Mouse (Mus musculus): ENCODE measurements around the gene Svip. TPM values are rescaled to one million over a fixed set of nuclear protein-coding genes. Genes with fewer than 3 reads are reported as not detected.

The Svip gene
- polyA plus RNA-seq, 1 experiment from 2014 or later, result 22.4 TPM

DNA sequence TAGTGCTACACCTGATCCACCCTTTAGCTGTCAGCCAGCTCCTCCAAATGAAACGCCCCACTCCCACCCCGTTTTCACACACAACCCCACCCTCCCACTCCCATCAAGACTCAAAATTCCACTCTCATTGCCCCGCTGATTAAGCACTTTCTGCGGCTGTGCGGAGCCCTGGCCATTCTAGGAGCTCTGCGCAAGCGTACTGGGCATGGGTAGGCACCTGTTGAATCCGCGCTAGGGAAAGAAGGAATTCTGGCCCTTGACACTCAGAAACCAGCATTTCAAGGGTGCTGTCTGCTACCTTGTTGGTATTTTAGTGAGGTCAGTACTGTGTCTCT, 445 bp upstream of the Svip start:
- Histone ChIP-seq H3K27ac (replicated peaks; ENCODE audit: low read depth, low read length) (peak overlapping the region; percentile 80; the same call in 1 of the 2 replicates), H3K4me1 (ENCODE audit: control insufficient read depth, insufficient read depth, low read length) (peaks cover 6% of the 10 kb centered on the region; the same call in 1 of the 2 replicates), H3K9ac (replicated peaks; ENCODE audit: low read length) (peak overlapping the region; percentile 69; the same call in 1 of the 2 replicates), H3K36me3 (ENCODE audit: control insufficient read depth, insufficient read depth, low read length) (peaks cover 3% of the 10 kb centered on the region; the same call in 1 of the 2 replicates), H3K9me3 (ENCODE audit: control insufficient read depth, low read length) (no peaks in the 10 kb centered on the region), H3K4me2 (ENCODE audit: low read length) (peak overlapping the region; percentile 46), H3K4me3 (replicated peaks; ENCODE audit: low read depth, low read length) (peak overlapping the region; percentile 71), H3K27me3 (ENCODE audit: control insufficient read depth, insufficient read depth, low read length) (no peaks in the 10 kb centered on the region)
- DNase-seq (no peak), ATAC-seq (ENCODE audit: low FRiP score, low TSS enrichment) (peak; percentile 83)
- under 1% methylated on average over 9 of the region's 9 CpGs for WGBS

DNA sequence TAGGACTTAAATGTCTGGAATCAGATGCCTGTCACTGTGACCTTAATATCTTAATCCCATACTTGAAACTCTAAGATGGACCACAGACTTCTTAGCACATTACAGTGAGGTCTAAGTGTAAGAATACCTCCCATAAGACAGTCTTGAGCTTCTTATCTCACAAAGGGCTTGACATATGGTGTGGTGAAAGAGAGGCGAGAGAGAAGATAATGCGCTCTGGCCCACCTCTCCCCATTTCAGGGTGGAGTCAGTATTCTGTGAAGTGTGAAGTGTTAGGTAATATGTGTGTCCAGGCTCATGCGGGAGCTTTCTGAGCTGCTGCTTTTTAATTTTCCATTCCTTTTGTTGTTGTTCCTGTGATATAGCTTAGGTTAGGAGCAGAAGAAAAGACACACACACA, 14.8 kb downstream of the Svip start:
- Histone ChIP-seq H3K4me3 (replicated peaks; ENCODE audit: low read depth, low read length) (no peak overlapping the region), H3K27ac (replicated peaks; ENCODE audit: low read depth, low read length) (no peak overlapping the region), H3K36me3 (ENCODE audit: control insufficient read depth, insufficient read depth, low read length) (no peaks in the 10 kb centered on the region), H3K4me2 (ENCODE audit: low read length) (no peak overlapping the region), H3K9me3 (ENCODE audit: control insufficient read depth, low read length) (no peaks in the 10 kb centered on the region), H3K4me1 (ENCODE audit: control insufficient read depth, insufficient read depth, low read length) (no peaks in the 10 kb centered on the region), H3K27me3 (ENCODE audit: control insufficient read depth, insufficient read depth, low read length) (no peaks in the 10 kb centered on the region), H3K9ac (replicated peaks; ENCODE audit: low read length) (no peak overlapping the region)
- no peak for DNase-seq
- ATAC-seq (ENCODE audit: low FRiP score, low TSS enrichment), result no peak
- WGBS, result 80% methylated on average over 3 of the region's 3 CpGs

DNA sequence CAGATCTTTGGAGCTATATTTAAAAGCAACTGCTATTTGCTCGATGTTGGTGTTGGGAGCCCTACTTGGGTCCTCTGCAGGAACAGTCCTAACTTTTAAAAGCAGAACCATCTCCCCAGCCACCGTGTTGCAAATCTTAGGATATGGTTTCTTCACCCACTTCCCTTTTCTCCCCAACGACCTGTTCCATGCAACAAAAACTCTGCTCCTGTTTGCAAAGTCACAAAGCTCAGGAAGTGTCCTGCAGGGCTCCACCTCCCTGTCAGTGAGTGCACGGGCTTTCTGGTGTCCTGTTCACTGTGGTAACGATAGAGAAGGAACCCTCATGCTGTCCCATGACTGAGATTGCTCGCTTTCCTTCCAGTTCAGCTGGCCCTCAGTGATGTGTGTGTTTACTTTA, 18.9 kb downstream of the Svip start:
- Histone ChIP-seq H3K36me3 (ENCODE audit: control insufficient read depth, insufficient read depth, low read length) (no peaks in the 10 kb centered on the region), H3K4me2 (ENCODE audit: low read length) (no peak overlapping the region), H3K4me3 (replicated peaks; ENCODE audit: low read depth, low read length) (no peak overlapping the region), H3K4me1 (ENCODE audit: control insufficient read depth, insufficient read depth, low read length) (no peaks in the 10 kb centered on the region), H3K27ac (replicated peaks; ENCODE audit: low read depth, low read length) (no peak overlapping the region), H3K27me3 (ENCODE audit: control insufficient read depth, insufficient read depth, low read length) (no peaks in the 10 kb centered on the region), H3K9ac (replicated peaks; ENCODE audit: low read length) (no peak overlapping the region), H3K9me3 (ENCODE audit: control insufficient read depth, low read length) (no peaks in the 10 kb centered on the region)
- DNase-seq, result no peak
- no peak for ATAC-seq (ENCODE audit: low FRiP score, low TSS enrichment)
- WGBS, result 72% methylated on average over 6 of the region's 6 CpGs

DNA sequence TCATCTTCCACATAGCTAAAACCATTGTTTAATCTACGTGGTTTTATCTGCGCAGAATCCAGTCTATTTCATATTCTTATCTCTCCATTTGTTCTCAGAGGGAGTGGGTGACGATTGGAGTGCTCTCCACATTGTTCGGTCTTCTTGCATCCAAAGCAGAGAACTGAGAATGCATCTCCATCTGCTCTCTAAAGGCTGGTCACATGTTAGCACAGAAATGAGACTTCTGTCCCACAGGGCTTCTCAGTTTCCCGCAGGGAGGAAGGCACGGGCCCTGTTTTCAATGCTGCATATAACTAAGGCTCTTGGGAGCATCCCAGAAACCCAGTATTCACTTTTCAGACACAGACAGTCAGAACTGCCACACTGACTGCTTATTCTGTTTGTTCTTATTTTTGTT, 20.1 kb downstream of the Svip start:
- H3K4me2 ChIP-seq (ENCODE audit: low read length), result no peak overlapping the region
- H3K4me1 ChIP-seq (ENCODE audit: control insufficient read depth, insufficient read depth, low read length), result no peaks in the 10 kb centered on the region
- no peak overlapping the region for H3K4me3 ChIP-seq (replicated peaks; ENCODE audit: low read depth, low read length)
- ATAC-seq (ENCODE audit: low FRiP score, low TSS enrichment) (no peak), DNase-seq (no peak)
- no peaks in the 10 kb centered on the region for H3K27me3 ChIP-seq (ENCODE audit: control insufficient read depth, insufficient read depth, low read length)
- H3K36me3 ChIP-seq (ENCODE audit: control insufficient read depth, insufficient read depth, low read length), result no peaks in the 10 kb centered on the region
- 85% methylated on average over 6 of the region's 6 CpGs for WGBS
- no peaks in the 10 kb centered on the region for H3K9me3 ChIP-seq (ENCODE audit: control insufficient read depth, low read length)
- no peak overlapping the region for H3K9ac ChIP-seq (replicated peaks; ENCODE audit: low read length)
- no peak overlapping the region for H3K27ac ChIP-seq (replicated peaks; ENCODE audit: low read depth, low read length)

DNA sequence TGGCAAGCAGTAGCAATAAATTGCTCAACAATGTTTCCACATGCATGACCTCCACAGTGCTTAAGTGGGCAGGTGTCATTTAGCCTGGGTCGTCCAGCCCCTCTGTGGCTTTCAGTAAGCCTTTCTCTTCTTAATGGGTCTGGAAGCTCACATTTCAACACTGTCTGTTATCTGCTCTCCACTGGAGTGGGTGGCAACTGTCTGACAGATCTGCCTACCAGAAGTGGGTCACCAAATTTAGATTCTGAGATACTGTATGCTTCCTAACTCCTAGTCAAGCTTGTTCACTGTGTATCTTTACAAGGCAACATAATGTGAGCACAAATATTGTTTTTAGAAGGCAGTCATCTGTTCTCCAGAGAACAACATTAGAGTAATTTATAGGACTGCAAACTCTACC, 23.5 kb downstream of the Svip start:
- WGBS, result 25% methylated on average over 1 of the region's 1 CpGs
- Histone ChIP-seq H3K9me3 (ENCODE audit: control insufficient read depth, low read length) (no peaks in the 10 kb centered on the region), H3K4me3 (replicated peaks; ENCODE audit: low read depth, low read length) (no peak overlapping the region), H3K9ac (replicated peaks; ENCODE audit: low read length) (no peak overlapping the region), H3K4me1 (ENCODE audit: control insufficient read depth, insufficient read depth, low read length) (no peaks in the 10 kb centered on the region), H3K36me3 (ENCODE audit: control insufficient read depth, insufficient read depth, low read length) (no peaks in the 10 kb centered on the region), H3K27me3 (ENCODE audit: control insufficient read depth, insufficient read depth, low read length) (no peaks in the 10 kb centered on the region), H3K4me2 (ENCODE audit: low read length) (no peak overlapping the region), H3K27ac (replicated peaks; ENCODE audit: low read depth, low read length) (no peak overlapping the region)
- no peak for DNase-seq
- ATAC-seq (ENCODE audit: low FRiP score, low TSS enrichment), result no peak

DNA sequence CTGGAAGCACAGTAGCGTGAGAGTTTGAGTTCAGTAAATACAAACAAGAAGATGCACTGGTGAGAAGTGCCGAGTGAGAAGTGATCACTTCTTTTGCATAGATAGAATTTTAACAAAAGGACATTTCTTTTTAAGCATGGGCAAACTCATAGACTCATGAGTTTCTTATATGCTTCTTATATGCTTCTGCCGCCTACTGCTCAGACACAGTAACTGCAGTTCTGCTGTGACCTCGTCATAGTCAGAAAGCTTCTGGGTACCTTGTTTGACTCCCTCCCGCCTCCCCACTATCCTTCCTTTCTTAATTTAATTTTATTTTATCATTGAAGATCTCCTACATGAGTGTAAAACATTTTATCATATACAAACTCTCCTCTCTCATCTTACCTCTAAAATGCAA, 26.5 kb downstream of the Svip start:
- ATAC-seq (ENCODE audit: low FRiP score, low TSS enrichment) (no peak), DNase-seq (peak; percentile 52)
- Histone ChIP-seq H3K9me3 (ENCODE audit: control insufficient read depth, low read length) (no peaks in the 10 kb centered on the region), H3K4me1 (ENCODE audit: control insufficient read depth, insufficient read depth, low read length) (0 out of 2 replicates have a peak, but pooled peaks cover 5% of the 10 kb centered on the region), H3K9ac (replicated peaks; ENCODE audit: low read length) (no peak overlapping the region), H3K27me3 (ENCODE audit: control insufficient read depth, insufficient read depth, low read length) (no peaks in the 10 kb centered on the region), H3K36me3 (ENCODE audit: control insufficient read depth, insufficient read depth, low read length) (no peaks in the 10 kb centered on the region), H3K4me3 (replicated peaks; ENCODE audit: low read depth, low read length) (no peak overlapping the region), H3K4me2 (ENCODE audit: low read length) (no peak overlapping the region), H3K27ac (replicated peaks; ENCODE audit: low read depth, low read length) (no peak overlapping the region)
- 47% methylated on average over 5 of the region's 5 CpGs for WGBS

DNA sequence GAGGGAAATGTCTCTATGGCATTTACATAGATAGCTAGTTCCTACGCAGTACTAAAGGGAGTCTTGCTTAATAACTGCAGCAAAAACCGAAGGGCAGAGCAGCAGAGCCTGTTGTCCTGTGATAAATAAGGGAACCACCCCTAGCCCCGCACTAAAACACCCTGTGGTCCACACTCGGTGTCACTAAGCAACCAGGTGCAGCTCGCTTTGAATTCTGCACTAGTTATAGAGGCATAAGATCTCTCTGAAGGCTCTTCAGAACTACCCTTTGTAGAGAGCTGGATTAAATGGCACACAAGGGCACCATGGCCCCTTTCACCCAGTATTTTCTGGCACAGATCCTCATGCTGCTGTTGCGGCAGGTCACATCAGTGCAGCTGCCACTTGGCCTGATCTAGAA, 30.6 kb downstream of the Svip start:
- Histone ChIP-seq H3K4me3 (replicated peaks; ENCODE audit: low read depth, low read length) (no peak overlapping the region), H3K9me3 (ENCODE audit: control insufficient read depth, low read length) (no peaks in the 10 kb centered on the region), H3K27me3 (ENCODE audit: control insufficient read depth, insufficient read depth, low read length) (no peaks in the 10 kb centered on the region), H3K36me3 (ENCODE audit: control insufficient read depth, insufficient read depth, low read length) (no peaks in the 10 kb centered on the region), H3K9ac (replicated peaks; ENCODE audit: low read length) (no peak overlapping the region), H3K27ac (replicated peaks; ENCODE audit: low read depth, low read length) (peak overlapping the region; percentile 62; the same call in 1 of the 2 replicates), H3K4me1 (ENCODE audit: control insufficient read depth, insufficient read depth, low read length) (0 out of 2 replicates have a peak, but pooled peaks cover 5% of the 10 kb centered on the region), H3K4me2 (ENCODE audit: low read length) (no peak overlapping the region)
- DNase-seq, result no peak
- 52% methylated on average over 6 of the region's 6 CpGs for WGBS
- ATAC-seq (ENCODE audit: low FRiP score, low TSS enrichment), result no peak

DNA sequence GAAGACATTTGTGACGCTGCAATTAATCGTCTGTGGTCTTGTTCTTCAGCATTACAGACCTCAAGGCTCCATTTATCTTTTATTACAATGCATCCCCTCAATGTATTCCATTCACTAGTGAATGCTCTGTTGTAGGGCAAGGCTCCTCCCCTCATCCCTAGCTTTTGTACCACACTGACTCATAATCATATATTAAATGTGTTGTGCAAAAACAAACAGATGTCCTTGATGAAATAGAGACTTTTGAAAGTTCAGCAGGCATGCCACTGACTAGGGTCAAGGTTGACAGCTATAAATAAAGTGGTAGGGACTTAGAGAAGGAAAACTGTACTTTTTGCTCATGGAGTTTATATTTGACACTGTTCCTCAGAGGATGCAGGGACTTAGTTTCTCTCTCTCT, 32.3 kb downstream of the Svip start:
- Histone ChIP-seq H3K27ac (replicated peaks; ENCODE audit: low read depth, low read length) (no peak overlapping the region), H3K4me2 (ENCODE audit: low read length) (no peak overlapping the region), H3K27me3 (ENCODE audit: control insufficient read depth, insufficient read depth, low read length) (no peaks in the 10 kb centered on the region), H3K4me1 (ENCODE audit: control insufficient read depth, insufficient read depth, low read length) (0 out of 2 replicates have a peak, but pooled peaks cover 5% of the 10 kb centered on the region), H3K9ac (replicated peaks; ENCODE audit: low read length) (no peak overlapping the region), H3K9me3 (ENCODE audit: control insufficient read depth, low read length) (no peaks in the 10 kb centered on the region), H3K4me3 (replicated peaks; ENCODE audit: low read depth, low read length) (no peak overlapping the region), H3K36me3 (ENCODE audit: control insufficient read depth, insufficient read depth, low read length) (no peaks in the 10 kb centered on the region)
- DNase-seq, result no peak
- 79% methylated on average over 2 of the region's 2 CpGs for WGBS
- ATAC-seq (ENCODE audit: low FRiP score, low TSS enrichment), result no peak

DNA sequence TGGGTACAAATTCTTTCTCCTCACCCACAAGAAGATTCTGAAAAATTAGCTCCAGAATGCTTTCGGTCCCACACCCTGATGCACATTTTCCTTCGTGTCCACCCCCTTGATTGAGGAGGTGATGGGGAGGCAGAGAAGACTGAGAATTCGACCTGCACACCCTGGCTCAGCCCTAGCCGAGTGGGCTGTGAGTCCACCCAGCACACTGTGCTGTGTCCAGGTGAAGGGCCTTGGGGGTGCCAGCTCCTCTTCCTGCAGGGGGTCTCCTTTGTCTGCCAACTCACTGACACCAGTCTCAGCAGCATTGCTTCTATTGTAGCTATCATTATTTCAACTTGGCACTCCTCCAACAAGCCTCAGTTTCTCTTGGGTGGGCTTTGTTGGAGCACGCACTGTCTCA, 32.7 kb downstream of the Svip start:
- 0 out of 2 replicates have a peak overlapping the region, but pooled peaks have one; percentile 20 for H3K27ac ChIP-seq (replicated peaks; ENCODE audit: low read depth, low read length)
- no peak overlapping the region for H3K4me2 ChIP-seq (ENCODE audit: low read length)
- WGBS, result 69% methylated on average over 5 of the region's 5 CpGs
- no peak for DNase-seq
- no peak overlapping the region for H3K4me3 ChIP-seq (replicated peaks; ENCODE audit: low read depth, low read length)
- H3K9ac ChIP-seq (replicated peaks; ENCODE audit: low read length), result no peak overlapping the region
- no peaks in the 10 kb centered on the region for H3K36me3 ChIP-seq (ENCODE audit: control insufficient read depth, insufficient read depth, low read length)
- H3K4me1 ChIP-seq (ENCODE audit: control insufficient read depth, insufficient read depth, low read length), result 0 out of 2 replicates have a peak, but pooled peaks cover 5% of the 10 kb centered on the region
- no peaks in the 10 kb centered on the region for H3K9me3 ChIP-seq (ENCODE audit: control insufficient read depth, low read length)
- ATAC-seq (ENCODE audit: low FRiP score, low TSS enrichment), result no peak
- H3K27me3 ChIP-seq (ENCODE audit: control insufficient read depth, insufficient read depth, low read length), result no peaks in the 10 kb centered on the region

Data from midbrain, embryonic 14.5 days (tissue).